Mouse (Mus musculus): ENCODE measurements around the gene Lbx1. TPM values are rescaled to one million over a fixed set of nuclear protein-coding genes. Genes with fewer than 3 reads are reported as not detected.

Gene Lbx1
- polyA plus RNA-seq, 1 experiment from 2014 or later, result not detected

GRCm38 (mm10) chr19:45230848-45231382 is 4.7 kb downstream of the Lbx1 start:
- 1% methylated on average over 48 of the region's 51 CpGs for WGBS
- H3K9ac ChIP-seq (ENCODE audit: low read length), result no peak overlapping the region

GRCm38 (mm10) chr19:45230201-45230611 is 5.4 kb downstream of the Lbx1 start:
- H3K9ac ChIP-seq (ENCODE audit: low read length), result no peak overlapping the region
- no peak overlapping the region for H3K27ac ChIP-seq (ENCODE audit: low read length)
- H3K9me3 ChIP-seq (replicated peaks; ENCODE audit: control insufficient read depth, low read length), result no peaks in the 10 kb centered on the region
- H3K4me1 ChIP-seq (ENCODE audit: control insufficient read depth, insufficient read depth, low read length), result peaks cover 18% of the 10 kb centered on the region
- 4% methylated on average over 20 of the region's 20 CpGs for WGBS
- no peak overlapping the region for H3K4me2 ChIP-seq (ENCODE audit: low read depth, low read length)
- ATAC-seq (replicated peaks; ENCODE audit: extremely low read depth, insufficient read depth, low FRiP score), result no peak
- no peaks in the 10 kb centered on the region for H3K36me3 ChIP-seq (ENCODE audit: control insufficient read depth, insufficient read depth)
- peaks cover 72% of the 10 kb centered on the region for H3K27me3 ChIP-seq (ENCODE audit: control insufficient read depth, insufficient read depth, low read length)
- H3K4me3 ChIP-seq (ENCODE audit: low read length), result no peak overlapping the region

More at GRCm38 (mm10) chr19:45230848-45231382, 4.7 kb downstream of the Lbx1 start:
- peaks cover 66% of the 10 kb centered on the region for H3K27me3 ChIP-seq (ENCODE audit: control insufficient read depth, insufficient read depth, low read length)
- no peaks in the 10 kb centered on the region for H3K9me3 ChIP-seq (replicated peaks; ENCODE audit: control insufficient read depth, low read length)
- no peak for ATAC-seq (replicated peaks; ENCODE audit: extremely low read depth, insufficient read depth, low FRiP score)
- peaks cover 18% of the 10 kb centered on the region for H3K4me1 ChIP-seq (ENCODE audit: control insufficient read depth, insufficient read depth, low read length)
- H3K4me2 ChIP-seq (ENCODE audit: low read depth, low read length), result peak overlapping the region; percentile 16
- no peaks in the 10 kb centered on the region for H3K36me3 ChIP-seq (ENCODE audit: control insufficient read depth, insufficient read depth)
- peak overlapping the region; percentile 22 for H3K4me3 ChIP-seq (ENCODE audit: low read length)
- no peak overlapping the region for H3K27ac ChIP-seq (ENCODE audit: low read length)

DNA sequence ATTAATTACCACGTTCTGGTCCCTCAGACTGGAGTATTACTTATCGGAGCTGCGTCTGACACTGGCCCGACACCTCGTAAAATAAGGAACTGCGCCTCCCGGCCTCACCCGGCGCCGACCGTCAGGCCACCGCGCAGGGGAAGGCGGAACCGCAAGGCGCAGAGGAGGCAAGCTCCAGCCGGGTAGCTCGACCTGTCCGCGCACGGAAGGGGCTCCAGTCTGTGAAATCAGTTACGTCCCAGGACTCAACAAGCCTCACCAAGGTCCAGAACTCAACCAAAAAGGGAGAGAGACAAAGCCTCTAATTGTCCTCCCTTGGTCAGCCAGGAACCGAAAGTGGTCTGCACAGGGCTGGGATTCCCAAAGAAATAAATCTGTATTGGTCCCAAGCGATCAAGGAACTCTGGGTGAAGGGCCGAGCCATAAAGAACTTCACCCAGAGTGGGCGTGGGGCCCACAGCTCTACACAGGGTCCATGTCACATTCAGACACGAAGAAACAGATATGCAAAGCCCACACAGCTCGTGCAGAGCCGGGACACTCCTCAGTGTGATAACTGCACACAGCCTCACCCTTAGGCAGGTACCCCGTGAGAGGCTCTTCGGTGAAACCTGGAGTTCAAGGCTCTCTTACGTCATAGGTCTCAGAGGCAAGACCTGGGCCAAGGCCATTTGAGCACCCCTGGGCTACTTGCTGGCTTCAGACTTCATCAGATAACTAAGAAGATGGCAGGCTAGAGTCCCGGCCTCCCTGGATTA is 6.1 kb downstream of the Lbx1 start:
- Histone ChIP-seq H3K9me3 (replicated peaks; ENCODE audit: control insufficient read depth, low read length) (no peaks in the 10 kb centered on the region), H3K9ac (ENCODE audit: low read length) (0 out of 2 replicates have a peak overlapping the region, but pooled peaks have one; percentile 35), H3K27ac (ENCODE audit: low read length) (no peak overlapping the region), H3K27me3 (ENCODE audit: control insufficient read depth, insufficient read depth, low read length) (peaks cover 72% of the 10 kb centered on the region), H3K4me2 (ENCODE audit: low read depth, low read length) (peak overlapping the region; percentile 62), H3K4me3 (ENCODE audit: low read length) (peak overlapping the region; percentile 51), H3K36me3 (ENCODE audit: control insufficient read depth, insufficient read depth) (no peaks in the 10 kb centered on the region), H3K4me1 (ENCODE audit: control insufficient read depth, insufficient read depth, low read length) (peaks cover 14% of the 10 kb centered on the region)
- ATAC-seq (replicated peaks; ENCODE audit: extremely low read depth, insufficient read depth, low FRiP score), result no peak
- 1% methylated on average over 33 of the region's 33 CpGs for WGBS

GRCm38 (mm10) chr19:45228781-45229180 is 6.8 kb downstream of the Lbx1 start:
- no peak overlapping the region for H3K9ac ChIP-seq (ENCODE audit: low read length)
- H3K4me2 ChIP-seq (ENCODE audit: low read depth, low read length), result no peak overlapping the region
- no peaks in the 10 kb centered on the region for H3K36me3 ChIP-seq (ENCODE audit: control insufficient read depth, insufficient read depth)
- no peak for ATAC-seq (replicated peaks; ENCODE audit: extremely low read depth, insufficient read depth, low FRiP score)
- H3K4me1 ChIP-seq (ENCODE audit: control insufficient read depth, insufficient read depth, low read length), result peaks cover 14% of the 10 kb centered on the region
- no peak overlapping the region for H3K27ac ChIP-seq (ENCODE audit: low read length)
- no peaks in the 10 kb centered on the region for H3K9me3 ChIP-seq (replicated peaks; ENCODE audit: control insufficient read depth, low read length)
- H3K4me3 ChIP-seq (ENCODE audit: low read length), result no peak overlapping the region
- peaks cover 72% of the 10 kb centered on the region for H3K27me3 ChIP-seq (ENCODE audit: control insufficient read depth, insufficient read depth, low read length)
- 8% methylated on average over 4 of the region's 4 CpGs for WGBS

DNA sequence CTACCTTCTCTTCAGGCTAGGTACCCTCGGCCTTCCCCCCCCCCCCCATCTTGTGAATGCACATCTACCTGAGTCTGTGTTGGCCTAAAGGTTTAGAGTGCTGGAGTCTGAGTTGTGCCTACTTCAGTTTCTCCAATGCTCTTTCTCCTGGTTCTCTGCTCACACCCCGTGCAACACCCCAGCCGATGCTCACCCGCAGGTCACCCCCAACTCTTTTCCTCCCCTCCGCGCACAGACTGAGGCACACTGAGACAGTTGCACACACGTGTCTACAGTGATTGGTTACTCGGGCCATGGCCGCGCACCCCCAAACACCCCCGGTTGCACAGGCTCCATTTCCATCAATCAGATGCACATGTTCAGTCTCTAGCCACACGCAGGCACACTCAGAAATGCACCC is 7.5 kb downstream of the Lbx1 start:
- Histone ChIP-seq H3K4me2 (ENCODE audit: low read depth, low read length) (no peak overlapping the region), H3K27ac (ENCODE audit: low read length) (no peak overlapping the region), H3K27me3 (ENCODE audit: control insufficient read depth, insufficient read depth, low read length) (peaks cover 73% of the 10 kb centered on the region), H3K36me3 (ENCODE audit: control insufficient read depth, insufficient read depth) (no peaks in the 10 kb centered on the region), H3K9ac (ENCODE audit: low read length) (no peak overlapping the region), H3K9me3 (replicated peaks; ENCODE audit: control insufficient read depth, low read length) (no peaks in the 10 kb centered on the region), H3K4me3 (ENCODE audit: low read length) (no peak overlapping the region), H3K4me1 (ENCODE audit: control insufficient read depth, insufficient read depth, low read length) (peaks cover 12% of the 10 kb centered on the region)
- 10% methylated on average over 11 of the region's 12 CpGs for WGBS
- no peak for ATAC-seq (replicated peaks; ENCODE audit: extremely low read depth, insufficient read depth, low FRiP score)

GRCm38 (mm10) chr19:45227671-45228070 is 7.9 kb downstream of the Lbx1 start:
- Histone ChIP-seq H3K4me1 (ENCODE audit: control insufficient read depth, insufficient read depth, low read length) (peaks cover 12% of the 10 kb centered on the region), H3K9me3 (replicated peaks; ENCODE audit: control insufficient read depth, low read length) (no peaks in the 10 kb centered on the region), H3K4me2 (ENCODE audit: low read depth, low read length) (no peak overlapping the region), H3K27me3 (ENCODE audit: control insufficient read depth, insufficient read depth, low read length) (peaks cover 76% of the 10 kb centered on the region), H3K36me3 (ENCODE audit: control insufficient read depth, insufficient read depth) (no peaks in the 10 kb centered on the region), H3K9ac (ENCODE audit: low read length) (no peak overlapping the region), H3K4me3 (ENCODE audit: low read length) (no peak overlapping the region), H3K27ac (ENCODE audit: low read length) (no peak overlapping the region)
- no peak for ATAC-seq (replicated peaks; ENCODE audit: extremely low read depth, insufficient read depth, low FRiP score)
- 15% methylated on average over 1 of the region's 1 CpGs for WGBS

DNA sequence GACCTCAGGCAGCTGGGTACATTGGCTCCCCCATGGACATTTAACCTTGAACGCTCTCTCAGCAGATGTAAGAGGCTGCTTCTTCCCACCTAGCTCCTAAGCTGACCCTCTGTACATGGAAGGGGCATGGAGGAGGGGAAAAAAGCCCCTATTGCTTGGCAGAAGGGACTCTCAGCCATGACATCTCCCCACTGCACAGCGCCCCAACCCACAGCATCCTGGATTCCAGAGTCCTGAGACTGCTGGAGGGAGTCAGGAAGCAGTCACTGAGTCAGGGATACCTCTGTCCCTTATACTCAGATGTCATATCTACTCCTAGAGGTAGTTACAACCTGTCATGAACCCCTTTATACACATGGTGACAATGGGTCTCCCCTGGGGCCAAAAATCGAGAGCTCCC is 8.6 kb downstream of the Lbx1 start:
- WGBS, result 3% methylated on average over 3 of the region's 3 CpGs
- Histone ChIP-seq H3K4me1 (ENCODE audit: control insufficient read depth, insufficient read depth, low read length) (peaks cover 12% of the 10 kb centered on the region), H3K36me3 (ENCODE audit: control insufficient read depth, insufficient read depth) (no peaks in the 10 kb centered on the region), H3K27ac (ENCODE audit: low read length) (no peak overlapping the region), H3K9ac (ENCODE audit: low read length) (no peak overlapping the region), H3K27me3 (ENCODE audit: control insufficient read depth, insufficient read depth, low read length) (peaks cover 82% of the 10 kb centered on the region), H3K4me2 (ENCODE audit: low read depth, low read length) (no peak overlapping the region), H3K9me3 (replicated peaks; ENCODE audit: control insufficient read depth, low read length) (no peaks in the 10 kb centered on the region), H3K4me3 (ENCODE audit: low read length) (no peak overlapping the region)
- no peak for ATAC-seq (replicated peaks; ENCODE audit: extremely low read depth, insufficient read depth, low FRiP score)

DNA sequence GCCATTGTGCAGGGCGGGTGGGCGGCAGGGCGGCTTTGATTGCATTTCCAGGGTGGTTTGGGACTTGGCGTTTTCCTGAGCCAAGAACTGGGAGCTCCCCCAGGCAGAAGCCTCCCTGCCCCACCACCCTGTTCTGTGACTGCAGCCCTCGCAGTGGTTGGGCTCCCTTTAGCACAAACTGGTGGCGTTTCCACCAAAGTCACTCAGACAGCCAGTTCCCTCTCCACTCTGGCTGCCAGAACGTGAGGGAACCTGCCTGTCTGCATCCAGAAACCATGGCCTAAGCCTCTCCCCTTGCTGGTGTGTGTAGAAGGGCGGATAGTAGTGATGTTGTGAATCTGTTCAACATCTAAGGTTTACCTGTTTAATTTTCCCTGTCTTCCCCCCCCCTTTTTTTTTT is 9.4 kb downstream of the Lbx1 start:
- no peak overlapping the region for H3K27ac ChIP-seq (ENCODE audit: low read length)
- no peaks in the 10 kb centered on the region for H3K36me3 ChIP-seq (ENCODE audit: control insufficient read depth, insufficient read depth)
- H3K9ac ChIP-seq (ENCODE audit: low read length), result no peak overlapping the region
- 6% methylated on average over 8 of the region's 8 CpGs for WGBS
- peaks cover 84% of the 10 kb centered on the region for H3K27me3 ChIP-seq (ENCODE audit: control insufficient read depth, insufficient read depth, low read length)
- H3K4me2 ChIP-seq (ENCODE audit: low read depth, low read length), result no peak overlapping the region
- ATAC-seq (replicated peaks; ENCODE audit: extremely low read depth, insufficient read depth, low FRiP score), result no peak
- peaks cover 12% of the 10 kb centered on the region for H3K4me1 ChIP-seq (ENCODE audit: control insufficient read depth, insufficient read depth, low read length)
- H3K4me3 ChIP-seq (ENCODE audit: low read length), result no peak overlapping the region
- no peaks in the 10 kb centered on the region for H3K9me3 ChIP-seq (replicated peaks; ENCODE audit: control insufficient read depth, low read length)

- H3K4me1 ChIP-seq (ENCODE audit: control insufficient read depth, insufficient read depth, low read length), result peaks cover 15% of the 10 kb centered on the region
- H3K36me3 ChIP-seq (ENCODE audit: control insufficient read depth, insufficient read depth), result no peaks in the 10 kb centered on the region
- H3K9ac ChIP-seq (ENCODE audit: low read length), result no peak overlapping the region
- 3% methylated on average over 12 of the region's 12 CpGs for WGBS
- H3K27me3 ChIP-seq (ENCODE audit: control insufficient read depth, insufficient read depth, low read length), result peaks cover 77% of the 10 kb centered on the region
- H3K4me3 ChIP-seq (ENCODE audit: low read length), result no peak overlapping the region
- no peak for ATAC-seq (replicated peaks; ENCODE audit: extremely low read depth, insufficient read depth, low FRiP score)
- no peaks in the 10 kb centered on the region for H3K9me3 ChIP-seq (replicated peaks; ENCODE audit: control insufficient read depth, low read length)
- H3K4me2 ChIP-seq (ENCODE audit: low read depth, low read length), result no peak overlapping the region
- H3K27ac ChIP-seq (ENCODE audit: low read length), result no peak overlapping the region
These were observed 10.5 kb downstream of the Lbx1 start for GRCm38 (mm10) chr19:45225130-45225529.

Data from heart, embryonic 16.5 days (tissue).